Mouse (Mus musculus): ENCODE data around the gene Actr1a. TPM values are rescaled to one million over a fixed set of nuclear protein-coding genes. Genes with fewer than 3 reads are reported as not detected.

Actr1a gene
- polyA plus RNA-seq, 1 experiment: 112 TPM

- no peak for DNase-seq
- Histone ChIP-seq H3K4me3 (replicated peaks; ENCODE audit: extremely low read depth, low read depth, low read length) (no peak overlapping the region), H3K4me1 (ENCODE audit: control insufficient read depth, insufficient read depth, low read length) (peaks cover 3% of the 10 kb centered on the region; the same call in 1 of the 2 replicates)
- TF ChIP-seq POLR2A (IDR thresholded peaks at IDR 0.05; ENCODE audit: borderline replicate concordance, extremely low read depth, low read depth, low read length) (no peak), CTCF (IDR thresholded peaks at IDR 0.05; ENCODE audit: insufficient read depth, low read length) (no peak)
- WGBS: 48% methylated on average over 11 of the region's 11 CpGs
These were observed 27.1 kb upstream of the Actr1a start for GRCm38 (mm10) chr19:46422384-46423338.

GRCm38 (mm10) chr19:46420410-46420809 is 24.9 kb upstream of the Actr1a start:
- DNase-seq: no peak
- WGBS: 91% methylated on average over 7 of the region's 7 CpGs
- TF ChIP-seq CTCF (IDR thresholded peaks at IDR 0.05; ENCODE audit: insufficient read depth, low read length) (no peak), POLR2A (IDR thresholded peaks at IDR 0.05; ENCODE audit: borderline replicate concordance, extremely low read depth, low read depth, low read length) (no peak)
- Histone ChIP-seq H3K4me3 (replicated peaks; ENCODE audit: extremely low read depth, low read depth, low read length) (no peak overlapping the region), H3K4me1 (ENCODE audit: control insufficient read depth, insufficient read depth, low read length) (peaks cover 3% of the 10 kb centered on the region; the same call in 1 of the 2 replicates)

- Histone ChIP-seq H3K4me1 (ENCODE audit: control insufficient read depth, insufficient read depth, low read length) (peaks cover 3% of the 10 kb centered on the region; the same call in 1 of the 2 replicates), H3K4me3 (replicated peaks; ENCODE audit: extremely low read depth, low read depth, low read length) (no peak overlapping the region)
- no peak for TF ChIP-seq CTCF (IDR thresholded peaks at IDR 0.05; ENCODE audit: insufficient read depth, low read length)
- no peak for TF ChIP-seq POLR2A (IDR thresholded peaks at IDR 0.05; ENCODE audit: borderline replicate concordance, extremely low read depth, low read depth, low read length)
- WGBS: 65% methylated on average over 4 of the region's 4 CpGs
- no peak for DNase-seq
These were observed 22.5 kb upstream of the Actr1a start for GRCm38 (mm10) chr19:46418051-46418450.

- no peak for TF ChIP-seq POLR2A (IDR thresholded peaks at IDR 0.05; ENCODE audit: borderline replicate concordance, extremely low read depth, low read depth, low read length)
- no peak for TF ChIP-seq CTCF (IDR thresholded peaks at IDR 0.05; ENCODE audit: insufficient read depth, low read length)
- 72% methylated on average over 9 of the region's 9 CpGs for WGBS
- no peak overlapping the region for H3K4me3 ChIP-seq (replicated peaks; ENCODE audit: extremely low read depth, low read depth, low read length)
- 0 out of 2 replicates have a peak, but pooled peaks cover 2% of the 10 kb centered on the region for H3K4me1 ChIP-seq (ENCODE audit: control insufficient read depth, insufficient read depth, low read length)
- DNase-seq: no peak
These were observed 20.7 kb upstream of the Actr1a start for GRCm38 (mm10) chr19:46416276-46416675.

- TF ChIP-seq CTCF (IDR thresholded peaks at IDR 0.05; ENCODE audit: insufficient read depth, low read length): no peak
- no peak for TF ChIP-seq POLR2A (IDR thresholded peaks at IDR 0.05; ENCODE audit: borderline replicate concordance, extremely low read depth, low read depth, low read length)
- H3K4me1 ChIP-seq (ENCODE audit: control insufficient read depth, insufficient read depth, low read length): 0 out of 2 replicates have a peak, but pooled peaks cover 2% of the 10 kb centered on the region
- WGBS: 91% methylated on average over 8 of the region's 8 CpGs
- DNase-seq: no peak
- no peak overlapping the region for H3K4me3 ChIP-seq (replicated peaks; ENCODE audit: extremely low read depth, low read depth, low read length)
These were observed 18.9 kb upstream of the Actr1a start for GRCm38 (mm10) chr19:46414486-46414885.

GRCm38 (mm10) chr19:46413969-46414368 is 18.4 kb upstream of the Actr1a start:
- 79% methylated on average over 2 of the region's 2 CpGs for WGBS
- DNase-seq: no peak
- Histone ChIP-seq H3K4me3 (replicated peaks; ENCODE audit: extremely low read depth, low read depth, low read length) (no peak overlapping the region), H3K4me1 (ENCODE audit: control insufficient read depth, insufficient read depth, low read length) (0 out of 2 replicates have a peak, but pooled peaks cover 2% of the 10 kb centered on the region)
- no peak for TF ChIP-seq POLR2A (IDR thresholded peaks at IDR 0.05; ENCODE audit: borderline replicate concordance, extremely low read depth, low read depth, low read length)
- no peak for TF ChIP-seq CTCF (IDR thresholded peaks at IDR 0.05; ENCODE audit: insufficient read depth, low read length)

- WGBS: 55% methylated on average over 12 of the region's 12 CpGs
- no peak for DNase-seq
- no peak for TF ChIP-seq POLR2A (IDR thresholded peaks at IDR 0.05; ENCODE audit: borderline replicate concordance, extremely low read depth, low read depth, low read length)
- TF ChIP-seq CTCF (IDR thresholded peaks at IDR 0.05; ENCODE audit: insufficient read depth, low read length): no peak
- Histone ChIP-seq H3K4me1 (ENCODE audit: control insufficient read depth, insufficient read depth, low read length) (0 out of 2 replicates have a peak, but pooled peaks cover 2% of the 10 kb centered on the region), H3K4me3 (replicated peaks; ENCODE audit: extremely low read depth, low read depth, low read length) (no peak overlapping the region)
These were observed 16.7 kb upstream of the Actr1a start for GRCm38 (mm10) chr19:46412056-46412805.

- TF ChIP-seq POLR2A (IDR thresholded peaks at IDR 0.05; ENCODE audit: borderline replicate concordance, extremely low read depth, low read depth, low read length) (no peak), CTCF (IDR thresholded peaks at IDR 0.05; ENCODE audit: insufficient read depth, low read length) (no peak)
- Histone ChIP-seq H3K4me3 (replicated peaks; ENCODE audit: extremely low read depth, low read depth, low read length) (no peak overlapping the region), H3K4me1 (ENCODE audit: control insufficient read depth, insufficient read depth, low read length) (0 out of 2 replicates have a peak, but pooled peaks cover 2% of the 10 kb centered on the region)
- 73% methylated on average over 3 of the region's 3 CpGs for WGBS
- no peak for DNase-seq
These were observed 14.0 kb upstream of the Actr1a start for GRCm38 (mm10) chr19:46409506-46409905.

Measured in lung, adult 2 months (tissue).